Mouse (Mus musculus) midbrain, embryonic 16.5 days (tissue): ENCODE data around the gene Sigirr. TPM values are rescaled to one million over a fixed set of nuclear protein-coding genes. Genes with fewer than 3 reads are reported as not detected.

ENCODE experiments used
- ATAC-seq: fragments of 200-750 bp; cut with Nextera tagmentation; 2 replicates; pipeline ENCODE4 v1.8.0; 2017; ENCODE audit warnings: moderate TSS enrichment
- H3K27ac ChIP-seq: fragments of 300-500 bp; sonication (generic); 2 replicates; pipeline ENCODE4 v1.5.1; 2014; ENCODE audit warnings: mild to moderate bottlenecking, low read length, mixed read lengths
- H3K27me3 ChIP-seq: fragments of 300-500 bp; sonication (generic); 2 replicates; pipeline ENCODE4 v1.6.1; 2014; ENCODE audit warnings: low read depth, low read length, mixed read lengths; ENCODE audit not compliant: control insufficient read depth, insufficient read depth
- H3K36me3 ChIP-seq: fragments of 300-500 bp; sonication (generic); 2 replicates; pipeline ENCODE4 v1.6.1; 2014; ENCODE audit warnings: mild to moderate bottlenecking, low read length, moderate library complexity, mixed read lengths; ENCODE audit not compliant: control insufficient read depth, insufficient read depth
- H3K4me1 ChIP-seq: fragments of 300-500 bp; sonication (generic); 2 replicates; pipeline ENCODE4 v1.6.1; 2014; ENCODE audit warnings: mild to moderate bottlenecking, low read length, mixed read lengths; ENCODE audit not compliant: control insufficient read depth, insufficient read depth
- H3K4me2 ChIP-seq: fragments of 300-500 bp; sonication (generic); 2 replicates; pipeline ENCODE4 v1.6.1; 2014; ENCODE audit warnings: mild to moderate bottlenecking, low read length, mixed read lengths
- H3K4me3 ChIP-seq: fragments of 300-500 bp; sonication (generic); 2 replicates; pipeline ENCODE4 v1.5.1; 2014; ENCODE audit warnings: low read depth, mild to moderate bottlenecking, low read length, moderate library complexity, mixed read lengths
- H3K9ac ChIP-seq: fragments of 300-500 bp; sonication (generic); 2 replicates; pipeline ENCODE4 v1.6.1; 2014; ENCODE audit warnings: low read depth, low read length, mixed read lengths
- H3K9me3 ChIP-seq: fragments of 300-500 bp; sonication (generic); replicated peaks from 2 replicates; pipeline ENCODE4 v1.6.1; 2014; ENCODE audit warnings: mild to moderate bottlenecking, low read length, mixed read lengths; ENCODE audit not compliant: control insufficient read depth, poor library complexity, severe bottlenecking
- WGBS: fragments of 180-500 bp; shearing (Covaris S2); extraction: QIAGEN DNeasy Blood & Tissue Kit; methylation state at CpG from one replicate; pipeline ENCODE4 v1.1.7; 2014; 5-methylcytosine and 5-hydroxymethylcytosine counted together
- polyA plus RNA-seq: library from polyadenylated mRNA; unstranded; fragments of >200 nt; fragmentation: Nextera tagmentation; extraction: Ambion mirVana; gene quantifications from 2 replicates; pipeline ENCODE4 v1.2.1, GENCODE M21; 2015

Gene Sigirr
- polyA plus RNA-seq, 1 experiment from 2014 or later = 2.0 TPM

DNA sequence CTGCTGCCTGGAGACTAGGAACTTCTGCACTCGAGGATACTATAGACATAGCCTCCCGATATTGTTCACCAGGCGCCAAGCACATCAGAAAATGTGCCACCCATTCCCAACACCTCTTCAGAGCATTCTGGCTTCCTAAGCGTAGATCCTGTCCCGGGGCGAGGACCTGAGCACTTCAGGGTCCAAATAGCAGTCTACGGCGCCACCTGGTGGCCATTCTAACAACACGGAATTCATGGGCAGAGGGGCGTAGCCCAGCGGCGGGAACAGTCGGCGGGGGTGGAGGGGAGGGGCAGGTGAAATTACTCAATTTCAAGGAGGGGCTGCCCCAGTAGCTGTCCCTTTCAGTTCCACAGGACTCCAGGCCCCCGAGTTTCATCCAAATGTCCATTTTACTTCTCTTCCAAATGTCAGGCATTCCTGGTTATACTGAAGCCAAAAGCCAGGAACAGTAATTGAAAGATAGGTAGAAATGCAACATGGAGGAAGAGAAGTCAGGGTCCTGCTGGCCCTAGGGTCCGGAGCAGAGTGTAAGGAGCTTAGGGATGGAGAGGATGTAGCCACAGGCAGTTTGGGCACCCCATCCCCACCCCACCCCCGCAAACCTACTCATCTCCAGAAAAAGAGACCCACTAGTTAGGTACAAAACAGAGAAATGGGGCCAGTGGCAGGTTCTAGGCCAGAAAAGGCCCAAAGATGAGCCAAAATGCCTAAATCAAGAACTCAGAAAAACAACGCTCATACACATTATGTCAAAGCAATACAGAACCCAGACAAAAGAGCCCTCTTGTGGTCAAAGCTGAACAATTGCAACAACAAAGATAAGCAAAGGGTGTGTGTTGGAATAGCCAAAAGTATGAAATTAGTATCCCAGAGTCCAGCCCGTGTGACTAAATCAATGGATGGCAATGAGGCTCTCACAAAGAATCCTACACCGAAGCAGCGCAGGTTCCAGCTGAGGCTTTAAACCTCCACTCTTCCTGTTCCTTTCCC, 51.9 kb downstream of the Sigirr start:
- Histone ChIP-seq H3K9me3 (no peaks in the 10 kb centered on the region), H3K27me3 (no peaks in the 10 kb centered on the region), H3K27ac (peak overlapping the region; percentile 73), H3K9ac (peak overlapping the region; percentile 47), H3K4me1 (peaks cover 5% of the 10 kb centered on the region), H3K4me3 (peak overlapping the region; percentile 30), H3K4me2 (peak overlapping the region; percentile 61), H3K36me3 (no peaks in the 10 kb centered on the region)
- peak; percentile 95 for ATAC-seq
- 10% methylated on average over 21 of the region's 21 CpGs for WGBS

DNA sequence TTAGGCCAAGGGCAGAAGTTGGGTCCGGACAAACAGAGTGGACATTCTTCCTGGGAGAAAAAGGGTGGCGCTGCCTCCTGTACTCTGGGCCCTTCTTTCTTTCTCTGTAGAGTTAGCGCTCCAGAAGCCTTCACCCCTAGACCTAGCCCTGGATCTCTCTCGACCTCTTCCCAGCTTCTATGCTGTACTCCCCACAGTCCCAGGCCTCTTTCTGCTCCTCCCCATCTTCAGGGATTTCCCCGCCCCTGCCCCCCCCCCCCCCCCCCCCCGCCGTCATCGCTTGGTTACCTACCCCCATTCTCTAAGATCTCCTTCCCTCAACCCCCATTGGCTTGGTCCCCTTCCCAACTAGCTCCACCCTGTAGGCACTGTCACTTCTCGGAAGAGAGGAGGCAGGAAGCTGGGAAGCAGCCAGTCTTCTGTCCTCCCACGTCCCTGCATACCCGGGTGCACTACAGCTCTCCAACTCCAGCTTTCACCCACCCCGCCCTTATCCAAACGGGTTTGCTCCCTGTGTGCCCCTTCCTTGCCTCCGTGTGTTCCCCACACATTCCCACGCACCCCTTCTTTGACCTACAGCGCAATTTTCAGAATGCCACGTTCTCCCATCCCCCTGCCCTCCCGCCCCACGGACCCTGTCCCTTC, 52.7 kb downstream of the Sigirr start:
- no peaks in the 10 kb centered on the region for H3K9me3 ChIP-seq
- H3K36me3 ChIP-seq = no peaks in the 10 kb centered on the region
- peak overlapping the region; percentile 30 for H3K4me3 ChIP-seq
- peak overlapping the region; percentile 73 for H3K27ac ChIP-seq
- H3K27me3 ChIP-seq = no peaks in the 10 kb centered on the region
- peak overlapping the region; percentile 61 for H3K4me2 ChIP-seq
- H3K4me1 ChIP-seq = peaks cover 5% of the 10 kb centered on the region
- 6% methylated on average over 15 of the region's 19 CpGs for WGBS
- ATAC-seq = peak; percentile 87
- peak overlapping the region; percentile 47 for H3K9ac ChIP-seq

- Histone ChIP-seq H3K4me3 (0 out of 2 replicates have a peak overlapping the region, but pooled peaks have one; percentile 30), H3K9me3 (no peaks in the 10 kb centered on the region), H3K27me3 (no peaks in the 10 kb centered on the region), H3K4me1 (peaks cover 5% of the 10 kb centered on the region), H3K4me2 (peak overlapping the region; percentile 61), H3K27ac (peak overlapping the region; percentile 61), H3K9ac (no peak overlapping the region), H3K36me3 (no peaks in the 10 kb centered on the region)
- no peak for ATAC-seq
- 73% methylated on average over 6 of the region's 6 CpGs for WGBS
These were observed 53.3 kb downstream of the Sigirr start for GRCm38 (mm10) chr7:141046931-141047580.

GRCm38 (mm10) chr7:141042539-141042938, 57.8 kb downstream of the Sigirr start:
- ATAC-seq = no peak

GRCm38 (mm10) chr7:141041661-141042060, 58.7 kb downstream of the Sigirr start:
- Histone ChIP-seq H3K36me3 (no peaks in the 10 kb centered on the region), H3K9ac (no peak overlapping the region), H3K9me3 (no peaks in the 10 kb centered on the region), H3K27me3 (no peaks in the 10 kb centered on the region), H3K4me2 (no peak overlapping the region), H3K4me3 (no peak overlapping the region), H3K4me1 (no peaks in the 10 kb centered on the region), H3K27ac (peak overlapping the region; percentile 53)
- ATAC-seq = no peak
- 31% methylated on average over 5 of the region's 5 CpGs for WGBS

More at GRCm38 (mm10) chr7:141042539-141042938, 57.8 kb downstream of the Sigirr start:
- Histone ChIP-seq H3K9ac (no peak overlapping the region), H3K9me3 (no peaks in the 10 kb centered on the region), H3K36me3 (no peaks in the 10 kb centered on the region), H3K4me2 (no peak overlapping the region), H3K27me3 (no peaks in the 10 kb centered on the region), H3K4me1 (no peaks in the 10 kb centered on the region), H3K4me3 (no peak overlapping the region), H3K27ac (no peak overlapping the region)
- 51% methylated on average over 4 of the region's 4 CpGs for WGBS

Other genes starting within 250 kb of the Sigirr start
- 0.39 TPM in 1 of 2 replicates, not detected in the other for gene Gm45785, start 244.2 kb downstream of the Sigirr start, polyA plus RNA-seq
- 107 TPM in 2 replicates for gene Ric8a, start 243.6 kb downstream of the Sigirr start, polyA plus RNA-seq
- 33.3 and 40.0 TPM in 2 replicates for gene Bet1l, start 243.0 kb downstream of the Sigirr start, polyA plus RNA-seq
- gene Psmd13, start 218.6 kb downstream of the Sigirr start, polyA plus RNA-seq = 260 and 268 TPM in 2 replicates
- gene Sirt3, start 218.3 kb downstream of the Sigirr start, polyA plus RNA-seq = 49.1 and 58.2 TPM in 2 replicates
- gene Cox8b, start 200.1 kb downstream of the Sigirr start, polyA plus RNA-seq = not detected in 2 replicates
- 0.58 and 0.81 TPM in 2 replicates for gene Nlrp6, start 179.7 kb downstream of the Sigirr start, polyA plus RNA-seq
- 5.4 and 6.3 TPM in 2 replicates for gene Pgghg, start 159.2 kb downstream of the Sigirr start, polyA plus RNA-seq
- gene Ifitm5, start 150.3 kb downstream of the Sigirr start, polyA plus RNA-seq = 0.29 and 1.3 TPM in 2 replicates
- gene Gm45717, start 144.6 kb downstream of the Sigirr start, polyA plus RNA-seq = not detected in 2 replicates
- gene Ifitm2, start 144.6 kb downstream of the Sigirr start, polyA plus RNA-seq = 118 and 129 TPM in 2 replicates
- 9.0 and 11.1 TPM in 2 replicates for gene Ifitm1, start 133.4 kb downstream of the Sigirr start, polyA plus RNA-seq
- 28.2 and 37.3 TPM in 2 replicates for gene Ifitm3, start 89.8 kb downstream of the Sigirr start, polyA plus RNA-seq
- gene Ifitm6, start 82.6 kb downstream of the Sigirr start, polyA plus RNA-seq = 0.69 and 0.91 TPM in 2 replicates
- gene Gm17387, start 71.4 kb downstream of the Sigirr start, polyA plus RNA-seq = not detected in 2 replicates
- gene B4galnt4, start 39.5 kb downstream of the Sigirr start, polyA plus RNA-seq = 59.5 and 65.7 TPM in 2 replicates
- 0.06 TPM in 1 of 2 replicates, not detected in the other for gene Pkp3, start 22.4 kb downstream of the Sigirr start, polyA plus RNA-seq
- 0.28 and 0.42 TPM in 2 replicates for gene Ano9, start 17.2 kb upstream of the Sigirr start, polyA plus RNA-seq
- gene Ptdss2, start 21.8 kb upstream of the Sigirr start, polyA plus RNA-seq = 81.6 and 82.6 TPM in 2 replicates
- gene Rnh1, start 72.3 kb upstream of the Sigirr start, polyA plus RNA-seq = 35.3 and 37.8 TPM in 2 replicates
- 139 and 144 TPM in 2 replicates for gene Hras, start 93.4 kb upstream of the Sigirr start, polyA plus RNA-seq
- 11.5 and 12.7 TPM in 2 replicates for gene Lrrc56, start 93.6 kb upstream of the Sigirr start, polyA plus RNA-seq
- gene Lmntd2, start 113.5 kb upstream of the Sigirr start, polyA plus RNA-seq = 0.23 and 0.81 TPM in 2 replicates
- 19.8 and 21.2 TPM in 2 replicates for gene Rassf7, start 115.3 kb upstream of the Sigirr start, polyA plus RNA-seq
- gene Phrf1, start 128.2 kb upstream of the Sigirr start, polyA plus RNA-seq = 68.0 and 72.3 TPM in 2 replicates
- gene Irf7, start 165.9 kb upstream of the Sigirr start, polyA plus RNA-seq = 1.4 and 1.5 TPM in 2 replicates
- gene Cdhr5, start 176.2 kb upstream of the Sigirr start, polyA plus RNA-seq = not detected in 2 replicates
- 2.4 and 2.8 TPM in 2 replicates for gene Sct, start 178.6 kb upstream of the Sigirr start, polyA plus RNA-seq
- gene Drd4, start 191.4 kb upstream of the Sigirr start, polyA plus RNA-seq = 0.58 and 1.2 TPM in 2 replicates
- gene Deaf1, start 227.1 kb upstream of the Sigirr start, polyA plus RNA-seq = 211 and 237 TPM in 2 replicates
- 53.1 and 54.7 TPM in 2 replicates for gene Tmem80, start 227.2 kb upstream of the Sigirr start, polyA plus RNA-seq
- 0.61 and 1.0 TPM in 2 replicates for gene Eps8l2, start 238.3 kb upstream of the Sigirr start, polyA plus RNA-seq